Mouse (Mus musculus): Measurements from ENCODE around the gene Pcdh9. TPM values are rescaled to one million over a fixed set of nuclear protein-coding genes. Genes with fewer than 3 reads are reported as not detected.

Pcdh9 gene
- total and polyA plus RNA-seq, 3 experiments, result 0.22 TPM; not detected in 2

- no peaks in the 10 kb centered on the region for H3K27me3 ChIP-seq (ENCODE audit: insufficient read depth, low read length)
- TF ChIP-seq GATA1 (IDR thresholded peaks at IDR 0.05; ENCODE audit: borderline replicate concordance, low read length) (no peak), GATA2 (IDR thresholded peaks at IDR 0.05; ENCODE audit: borderline replicate concordance, low read depth, low read length) (no peak), TAL1 (conservative IDR thresholded peaks at IDR 0.05; ENCODE audit: low read depth, low read length) (no peak), CTCF (IDR thresholded peaks at IDR 0.05; ENCODE audit: low read depth, low read length) (no peak), POLR2AphosphoS5 (IDR thresholded peaks at IDR 0.05; ENCODE audit: insufficient replicate concordance, low read depth, low read length) (no peak)
- no peaks in the 10 kb centered on the region for H3K36me3 ChIP-seq (replicated peaks)
- no peak overlapping the region for H3K4me3 ChIP-seq (ENCODE audit: low read depth, low read length)
- ATAC-seq (ENCODE audit: extremely low read depth, insufficient number of reproducible peaks, low FRiP score, poor library complexity, severe bottlenecking) (no peak), DNase-seq (ENCODE audit: low spot score) (no peak)
- H3K4me1 ChIP-seq (ENCODE audit: insufficient read depth, low read depth, low read length), result no peaks in the 10 kb centered on the region
- H3K9me3 ChIP-seq (replicated peaks), result 0 out of 2 replicates have a peak, but pooled peaks cover 3% of the 10 kb centered on the region
These were observed 721.3 kb downstream of the Pcdh9 start for GRCm38 (mm10) chr14:93169201-93169600.

GRCm38 (mm10) chr14:93168367-93168766 lies 722.1 kb downstream of the Pcdh9 start:
- no peaks in the 10 kb centered on the region for H3K27me3 ChIP-seq (ENCODE audit: insufficient read depth, low read length)
- DNase-seq (ENCODE audit: low spot score) (no peak), ATAC-seq (ENCODE audit: extremely low read depth, insufficient number of reproducible peaks, low FRiP score, poor library complexity, severe bottlenecking) (no peak)
- no peaks in the 10 kb centered on the region for H3K36me3 ChIP-seq (replicated peaks)
- H3K9me3 ChIP-seq (replicated peaks), result 0 out of 2 replicates have a peak, but pooled peaks cover 3% of the 10 kb centered on the region
- no peaks in the 10 kb centered on the region for H3K4me1 ChIP-seq (ENCODE audit: insufficient read depth, low read depth, low read length)
- no peak overlapping the region for H3K4me3 ChIP-seq (ENCODE audit: low read depth, low read length)
- no peak for TF ChIP-seq CTCF (IDR thresholded peaks at IDR 0.05; ENCODE audit: low read depth, low read length)
- TF ChIP-seq GATA1 (IDR thresholded peaks at IDR 0.05; ENCODE audit: borderline replicate concordance, low read length), result no peak
- no peak for TF ChIP-seq GATA2 (IDR thresholded peaks at IDR 0.05; ENCODE audit: borderline replicate concordance, low read depth, low read length)
- TF ChIP-seq POLR2AphosphoS5 (IDR thresholded peaks at IDR 0.05; ENCODE audit: insufficient replicate concordance, low read depth, low read length), result no peak
- no peak for TF ChIP-seq TAL1 (conservative IDR thresholded peaks at IDR 0.05; ENCODE audit: low read depth, low read length)

- TF ChIP-seq GATA2 (IDR thresholded peaks at IDR 0.05; ENCODE audit: borderline replicate concordance, low read depth, low read length), result no peak
- TF ChIP-seq TAL1 (conservative IDR thresholded peaks at IDR 0.05; ENCODE audit: low read depth, low read length), result no peak
- no peak for TF ChIP-seq CTCF (IDR thresholded peaks at IDR 0.05; ENCODE audit: low read depth, low read length)
- TF ChIP-seq POLR2AphosphoS5 (IDR thresholded peaks at IDR 0.05; ENCODE audit: insufficient replicate concordance, low read depth, low read length), result no peak
- TF ChIP-seq GATA1 (IDR thresholded peaks at IDR 0.05; ENCODE audit: borderline replicate concordance, low read length), result no peak
These were observed 747.1 kb downstream of the Pcdh9 start for GRCm38 (mm10) chr14:93143414-93143813.

GRCm38 (mm10) chr14:93142076-93142475 lies 748.4 kb downstream of the Pcdh9 start:
- no peaks in the 10 kb centered on the region for H3K36me3 ChIP-seq (replicated peaks)
- no peaks in the 10 kb centered on the region for H3K27me3 ChIP-seq (ENCODE audit: insufficient read depth, low read length)
- H3K4me1 ChIP-seq (ENCODE audit: insufficient read depth, low read depth, low read length), result no peaks in the 10 kb centered on the region
- no peak for ATAC-seq (ENCODE audit: extremely low read depth, insufficient number of reproducible peaks, low FRiP score, poor library complexity, severe bottlenecking)
- peaks cover 10% of the 10 kb centered on the region for H3K9me3 ChIP-seq (replicated peaks)
- TF ChIP-seq GATA1 (IDR thresholded peaks at IDR 0.05; ENCODE audit: borderline replicate concordance, low read length) (no peak), POLR2AphosphoS5 (IDR thresholded peaks at IDR 0.05; ENCODE audit: insufficient replicate concordance, low read depth, low read length) (no peak), TAL1 (conservative IDR thresholded peaks at IDR 0.05; ENCODE audit: low read depth, low read length) (no peak), CTCF (IDR thresholded peaks at IDR 0.05; ENCODE audit: low read depth, low read length) (no peak), GATA2 (IDR thresholded peaks at IDR 0.05; ENCODE audit: borderline replicate concordance, low read depth, low read length) (no peak)
- no peak overlapping the region for H3K4me3 ChIP-seq (ENCODE audit: low read depth, low read length)
- DNase-seq (ENCODE audit: low spot score), result no peak

More at GRCm38 (mm10) chr14:93143414-93143813, 747.1 kb downstream of the Pcdh9 start:
- Histone ChIP-seq H3K4me1 (ENCODE audit: insufficient read depth, low read depth, low read length) (no peaks in the 10 kb centered on the region), H3K36me3 (replicated peaks) (no peaks in the 10 kb centered on the region), H3K4me3 (ENCODE audit: low read depth, low read length) (no peak overlapping the region), H3K9me3 (replicated peaks) (peaks cover 10% of the 10 kb centered on the region), H3K27me3 (ENCODE audit: insufficient read depth, low read length) (no peaks in the 10 kb centered on the region)
- DNase-seq (ENCODE audit: low spot score) (no peak), ATAC-seq (ENCODE audit: extremely low read depth, insufficient number of reproducible peaks, low FRiP score, poor library complexity, severe bottlenecking) (no peak)

- DNase-seq (ENCODE audit: low spot score), result no peak
- ATAC-seq (ENCODE audit: extremely low read depth, insufficient number of reproducible peaks, low FRiP score, poor library complexity, severe bottlenecking), result no peak
- no peaks in the 10 kb centered on the region for H3K4me1 ChIP-seq (ENCODE audit: insufficient read depth, low read depth, low read length)
- H3K27me3 ChIP-seq (ENCODE audit: insufficient read depth, low read length), result no peaks in the 10 kb centered on the region
- H3K36me3 ChIP-seq (replicated peaks), result no peaks in the 10 kb centered on the region
- H3K9me3 ChIP-seq (replicated peaks), result no peaks in the 10 kb centered on the region; the same call in 1 of the 2 replicates
- no peak overlapping the region for H3K4me3 ChIP-seq (ENCODE audit: low read depth, low read length)
- TF ChIP-seq POLR2AphosphoS5 (IDR thresholded peaks at IDR 0.05; ENCODE audit: insufficient replicate concordance, low read depth, low read length) (no peak), CTCF (IDR thresholded peaks at IDR 0.05; ENCODE audit: low read depth, low read length) (no peak), GATA2 (IDR thresholded peaks at IDR 0.05; ENCODE audit: borderline replicate concordance, low read depth, low read length) (no peak), TAL1 (conservative IDR thresholded peaks at IDR 0.05; ENCODE audit: low read depth, low read length) (no peak), GATA1 (IDR thresholded peaks at IDR 0.05; ENCODE audit: borderline replicate concordance, low read length) (no peak)
These were observed 763.5 kb downstream of the Pcdh9 start for GRCm38 (mm10) chr14:93126993-93127392.

- DNase-seq (ENCODE audit: low spot score), result no peak
- no peak for TF ChIP-seq CTCF (IDR thresholded peaks at IDR 0.05; ENCODE audit: low read depth, low read length)
- TF ChIP-seq POLR2AphosphoS5 (IDR thresholded peaks at IDR 0.05; ENCODE audit: insufficient replicate concordance, low read depth, low read length), result no peak
- no peak for TF ChIP-seq TAL1 (conservative IDR thresholded peaks at IDR 0.05; ENCODE audit: low read depth, low read length)
- TF ChIP-seq GATA2 (IDR thresholded peaks at IDR 0.05; ENCODE audit: borderline replicate concordance, low read depth, low read length), result no peak
- no peak for TF ChIP-seq GATA1 (IDR thresholded peaks at IDR 0.05; ENCODE audit: borderline replicate concordance, low read length)
These were observed 787.7 kb downstream of the Pcdh9 start for GRCm38 (mm10) chr14:93102755-93103154.

More at GRCm38 (mm10) chr14:93102755-93103154, 787.7 kb downstream of the Pcdh9 start:
- Histone ChIP-seq H3K9me3 (replicated peaks) (peaks cover 5% of the 10 kb centered on the region), H3K36me3 (replicated peaks) (no peaks in the 10 kb centered on the region), H3K27me3 (ENCODE audit: insufficient read depth, low read length) (no peaks in the 10 kb centered on the region), H3K4me3 (ENCODE audit: low read depth, low read length) (no peak overlapping the region), H3K4me1 (ENCODE audit: insufficient read depth, low read depth, low read length) (no peaks in the 10 kb centered on the region)
- ATAC-seq (ENCODE audit: extremely low read depth, insufficient number of reproducible peaks, low FRiP score, poor library complexity, severe bottlenecking), result no peak

All from G1E (cell line).